32 mouse cellular contexts compared by ENCODE assay signal in the genomic region with DNA sequence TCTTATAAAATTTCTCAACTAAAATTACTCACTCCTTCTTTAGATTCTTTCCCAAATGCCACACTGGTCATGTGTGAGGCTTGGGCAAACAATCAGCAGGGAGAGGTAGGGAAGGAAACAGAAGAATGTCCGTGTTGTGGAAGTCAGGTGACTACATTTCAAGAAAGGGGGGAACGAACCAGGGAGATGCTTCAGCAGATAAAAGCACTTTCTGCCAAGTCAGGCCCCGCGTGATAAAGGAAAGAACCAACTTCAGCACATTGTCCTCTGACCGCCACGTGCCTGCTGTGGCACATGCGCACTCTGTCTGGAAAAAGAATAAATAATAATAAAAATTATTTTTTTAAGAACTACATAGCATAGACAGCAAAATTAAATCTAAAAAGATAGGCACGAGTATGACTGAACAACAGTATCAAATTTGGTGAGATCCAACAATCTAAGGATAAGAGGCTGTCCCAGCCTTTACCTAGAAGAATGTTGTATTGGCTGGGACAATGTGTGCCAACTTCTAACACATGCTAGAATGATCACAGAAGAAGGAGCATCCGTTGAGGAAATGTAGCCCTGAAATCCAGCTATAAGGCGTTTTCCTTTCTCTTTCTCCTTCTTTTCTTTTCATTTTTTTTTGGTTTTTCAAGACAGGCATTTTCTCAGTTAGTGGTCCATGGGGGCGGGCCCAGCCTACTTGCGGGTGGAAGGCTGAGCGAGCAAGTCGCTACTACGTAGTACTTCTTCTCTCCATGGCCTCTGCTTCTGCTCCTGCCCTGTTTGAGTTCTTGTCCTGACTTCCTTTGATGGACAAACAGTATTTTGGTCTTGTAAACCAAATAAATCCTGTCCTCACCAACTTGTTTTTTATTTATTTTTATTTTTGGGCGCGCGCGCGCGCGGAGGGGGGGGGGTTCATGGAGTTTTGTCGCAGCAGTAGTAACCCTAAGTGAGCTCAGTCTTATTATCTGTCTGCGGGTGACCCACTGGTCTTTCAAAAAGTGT. TPM values are rescaled to one million over a fixed set of nuclear protein-coding genes. Genes with fewer than 3 reads are reported as not detected.
DNase-seq lines count a peak whose midpoint lies in the region; ATAC-seq and TF ChIP-seq lines count a peak whose summit lies in the region.
"Had no signal": no experiment of that assay in that cellular context is flagged by ENCODE, and none has a peak within 500 bp of the region (broad histone marks: within the 10 kb centered on the region; RNA-seq: fewer than 3 reads in every experiment).

No protein-coding gene starts in this region.

- no peak for TF ChIP-seq POLR2A in ES-Bruce4 (IDR thresholded peaks at IDR 0.05; ENCODE audit: insufficient read depth, low read length)
- TF ChIP-seq POLR2A in lung, adult 2 months (IDR thresholded peaks at IDR 0.05; ENCODE audit: borderline replicate concordance, extremely low read depth, low read depth, low read length) = no peak

- H3K9me3 ChIP-seq in intestine, embryonic 15.5 days = no peaks in the 10 kb centered on the region
- H3K9me3 ChIP-seq in intestine, postnatal 0 days (ENCODE audit: control insufficient read depth) = no peaks in the 10 kb centered on the region
- no peaks in the 10 kb centered on the region for H3K9me3 ChIP-seq in ES-Bruce4 (replicated peaks; ENCODE audit: control insufficient read depth, insufficient read depth, low read length, poor library complexity, severe bottlenecking)
- H3K9me3 ChIP-seq in intestine, embryonic 16.5 days (ENCODE audit: control insufficient read depth, low read length) = peaks cover 5% of the 10 kb centered on the region; the same call in 1 of the 2 replicates
- H3K9me3 ChIP-seq in liver, embryonic 11.5 days (ENCODE audit: control insufficient read depth, low read length) = no peaks in the 10 kb centered on the region
- H3K9me3 ChIP-seq: embryonic facial prominence, embryonic 12.5 days; forebrain, embryonic 15.5 days; stomach, embryonic 15.5 days had no signal

- TF ChIP-seq CTCF in intestine, postnatal 0 days (IDR thresholded peaks at IDR 0.05; ENCODE audit: low read depth) = no peak
- no peak for TF ChIP-seq CTCF in ES-Bruce4 (IDR thresholded peaks at IDR 0.05; ENCODE audit: low read depth, low read length)
- no peak for TF ChIP-seq CTCF in lung, adult 2 months (IDR thresholded peaks at IDR 0.05; ENCODE audit: insufficient read depth, low read length)

- H3K36me3 ChIP-seq in intestine, embryonic 15.5 days = no peaks in the 10 kb centered on the region
- H3K36me3 ChIP-seq in intestine, postnatal 0 days (ENCODE audit: control insufficient read depth, insufficient read depth) = no peaks in the 10 kb centered on the region
- peaks cover 34% of the 10 kb centered on the region for H3K36me3 ChIP-seq in ES-Bruce4 (ENCODE audit: control insufficient read depth, insufficient read depth, low read length, poor library complexity, severe bottlenecking)
- H3K36me3 ChIP-seq in intestine, embryonic 16.5 days (ENCODE audit: control insufficient read depth, insufficient read depth, low read length) = no peaks in the 10 kb centered on the region
- H3K36me3 ChIP-seq in liver, embryonic 11.5 days (ENCODE audit: control insufficient read depth, insufficient read depth, low read length) = no peaks in the 10 kb centered on the region
- H3K36me3 ChIP-seq: embryonic facial prominence, embryonic 12.5 days; forebrain, embryonic 10.5 days; forebrain, embryonic 15.5 days; hindbrain, embryonic 12.5 days; limb, embryonic 12.5 days; stomach, embryonic 15.5 days had no signal

- peak; percentile 48 for DNase-seq in MEL-GATA-1-ER (ENCODE audit: extremely low read depth, low read depth)
- DNase-seq in lung, adult 2 months = no peak
- no peak for DNase-seq in liver, embryonic 11.5 days (ENCODE audit: low spot score)
- no peak for DNase-seq in adrenal gland, postnatal 4 days (ENCODE audit: low spot score in 2 of 2)
- DNase-seq: adrenal gland, postnatal 25 days; cerebellum, adult 2 months; cerebellum, postnatal 36 days; embryo, embryonic 11 days; gastrocnemius, adult 2 months; gastrocnemius, postnatal 36 days; heart, adult 18-20 months; heart, postnatal 36 days; kidney, adult 18-20 months; kidney, postnatal 36 days; lung, postnatal 4 days; right cerebral cortex, postnatal 25 days; thymus, postnatal 4 days had no signal

- no peak overlapping the region for H3K27ac ChIP-seq in intestine, embryonic 15.5 days
- H3K27ac ChIP-seq in intestine, postnatal 0 days (ENCODE audit: low read depth, low read length) = no peak overlapping the region
- peak overlapping the region; percentile 55; the same call in 1 of the 2 replicates for H3K27ac ChIP-seq in ES-Bruce4 (ENCODE audit: insufficient read depth, low read length)
- H3K27ac ChIP-seq in intestine, embryonic 16.5 days (ENCODE audit: low read length) = peak overlapping the region; percentile 59; the same call in 1 of the 2 replicates
- H3K27ac ChIP-seq in liver, embryonic 11.5 days (ENCODE audit: low read depth, low read length) = no peak overlapping the region
- H3K27ac ChIP-seq: embryonic facial prominence, embryonic 12.5 days; forebrain, embryonic 10.5 days; forebrain, embryonic 15.5 days; gastrocnemius, adult 2 months; hindbrain, embryonic 12.5 days; hindbrain, postnatal 0 days; layer of hippocampus, adult 2 months; left cerebral cortex, adult 2 months; limb, embryonic 12.5 days; stomach, embryonic 15.5 days had no signal

- ATAC-seq in intestine, embryonic 15.5 days = peak; percentile 42; the same call in 1 of the 2 replicates
- ATAC-seq in intestine, postnatal 0 days = no peak
- peak; percentile 20; the same call in 1 of the 2 replicates for ATAC-seq in intestine, embryonic 16.5 days
- no peak for ATAC-seq in liver, embryonic 11.5 days (replicated peaks; ENCODE audit: low FRiP score)
- ATAC-seq: forebrain, embryonic 15.5 days; hindbrain, postnatal 0 days; midbrain, embryonic 16.5 days had no signal

- no peak overlapping the region for H3K4me2 ChIP-seq in intestine, embryonic 15.5 days (replicated peaks)
- no peak overlapping the region for H3K4me2 ChIP-seq in intestine, postnatal 0 days (replicated peaks; ENCODE audit: low read depth)
- no peak overlapping the region for H3K4me2 ChIP-seq in intestine, embryonic 16.5 days (ENCODE audit: low read depth, low read length)
- no peak overlapping the region for H3K4me2 ChIP-seq in liver, embryonic 11.5 days
- H3K4me2 ChIP-seq: embryonic facial prominence, embryonic 12.5 days; forebrain, embryonic 15.5 days; heart, embryonic 11.5 days; hindbrain, embryonic 12.5 days; limb, embryonic 12.5 days; stomach, embryonic 15.5 days had no signal

- WGBS in intestine, embryonic 15.5 days = 85% methylated on average over 24 of the region's 24 CpGs
- WGBS in intestine, postnatal 0 days = 78% methylated on average over 24 of the region's 24 CpGs
- 87% methylated on average over 24 of the region's 24 CpGs for WGBS in intestine, embryonic 16.5 days
- WGBS in lung, adult 2 months = 85% methylated on average over 24 of the region's 24 CpGs
- WGBS in liver, embryonic 11.5 days = 83% methylated on average over 24 of the region's 24 CpGs

- TF ChIP-seq EP300 in ES-Bruce4 (IDR thresholded peaks at IDR 0.05; ENCODE audit: insufficient read depth, low read depth, low read length) = no peak

- H3K9ac ChIP-seq in intestine, embryonic 15.5 days = no peak overlapping the region
- H3K9ac ChIP-seq in intestine, postnatal 0 days (ENCODE audit: low read depth, low read length) = no peak overlapping the region
- H3K9ac ChIP-seq in ES-Bruce4 (ENCODE audit: low read depth, poor library complexity, severe bottlenecking) = peak overlapping the region; percentile 82
- H3K9ac ChIP-seq in intestine, embryonic 16.5 days (ENCODE audit: low read depth, low read length) = no peak overlapping the region
- H3K9ac ChIP-seq in liver, embryonic 11.5 days (ENCODE audit: low read depth, low read length) = no peak overlapping the region
- H3K9ac ChIP-seq: embryonic facial prominence, embryonic 12.5 days; forebrain, embryonic 15.5 days; hindbrain, embryonic 12.5 days; limb, embryonic 12.5 days; stomach, embryonic 15.5 days had no signal

- H3K4me3 ChIP-seq in intestine, embryonic 15.5 days (replicated peaks) = no peak overlapping the region
- H3K4me3 ChIP-seq in intestine, postnatal 0 days (ENCODE audit: low read depth, low read length) = no peak overlapping the region
- H3K4me3 ChIP-seq in ES-Bruce4 (ENCODE audit: low read depth, low read length) = peak overlapping the region; percentile 62
- no peak overlapping the region for H3K4me3 ChIP-seq in intestine, embryonic 16.5 days (ENCODE audit: low read length)
- no peak overlapping the region for H3K4me3 ChIP-seq in lung, adult 2 months (replicated peaks; ENCODE audit: extremely low read depth, low read depth, low read length)
- H3K4me3 ChIP-seq in liver, embryonic 11.5 days (ENCODE audit: low read depth, low read length) = no peak overlapping the region
- H3K4me3 ChIP-seq: embryonic facial prominence, embryonic 12.5 days; forebrain, embryonic 10.5 days; forebrain, embryonic 15.5 days; gastrocnemius, adult 2 months; hindbrain, embryonic 12.5 days; layer of hippocampus, adult 2 months; left cerebral cortex, adult 2 months; limb, embryonic 12.5 days; stomach, embryonic 15.5 days had no signal

- no peaks in the 10 kb centered on the region for H3K27me3 ChIP-seq in intestine, embryonic 15.5 days (replicated peaks)
- no peaks in the 10 kb centered on the region for H3K27me3 ChIP-seq in intestine, postnatal 0 days (replicated peaks; ENCODE audit: control insufficient read depth, insufficient read depth, low read length)
- no peaks in the 10 kb centered on the region for H3K27me3 ChIP-seq in ES-Bruce4 (ENCODE audit: control insufficient read depth, insufficient read depth, low read length, poor library complexity, severe bottlenecking)
- H3K27me3 ChIP-seq in intestine, embryonic 16.5 days (replicated peaks; ENCODE audit: control insufficient read depth, insufficient read depth, low read length) = no peaks in the 10 kb centered on the region
- H3K27me3 ChIP-seq in liver, embryonic 11.5 days (replicated peaks; ENCODE audit: control insufficient read depth, insufficient read depth, low read length) = no peaks in the 10 kb centered on the region
- H3K27me3 ChIP-seq: embryonic facial prominence, embryonic 12.5 days; forebrain, embryonic 15.5 days; hindbrain, embryonic 12.5 days; limb, embryonic 12.5 days; stomach, embryonic 15.5 days had no signal

- H3K4me1 ChIP-seq in intestine, embryonic 15.5 days (replicated peaks) = no peaks in the 10 kb centered on the region
- no peaks in the 10 kb centered on the region for H3K4me1 ChIP-seq in intestine, postnatal 0 days (replicated peaks; ENCODE audit: control insufficient read depth, insufficient read depth, low read length)
- H3K4me1 ChIP-seq in ES-Bruce4 (ENCODE audit: control insufficient read depth, insufficient read depth, low read length) = no peaks in the 10 kb centered on the region
- peaks cover 4% of the 10 kb centered on the region; the same call in 1 of the 2 replicates for H3K4me1 ChIP-seq in intestine, embryonic 16.5 days (ENCODE audit: control insufficient read depth, insufficient read depth, low read length)
- no peaks in the 10 kb centered on the region for H3K4me1 ChIP-seq in lung, adult 2 months (ENCODE audit: control insufficient read depth, insufficient read depth, low read length)
- peaks cover 15% of the 10 kb centered on the region for H3K4me1 ChIP-seq in liver, embryonic 11.5 days (replicated peaks; ENCODE audit: control insufficient read depth, insufficient read depth, low read length)
- H3K4me1 ChIP-seq: embryonic facial prominence, embryonic 12.5 days; forebrain, embryonic 10.5 days; forebrain, embryonic 15.5 days; hindbrain, embryonic 12.5 days; limb, embryonic 12.5 days; stomach, embryonic 15.5 days had no signal

RNA-seq across cellular contexts. Expression of gene Jade1, which starts 0.8 kb away (rescaled TPM):
- 21.8 and 24.1 TPM in 2 replicates for polyA plus RNA-seq in intestine, embryonic 15.5 days (2015; fragmentation: Nextera tagmentation; extraction: Ambion mirVana)
- 15.3 and 18.4 TPM in 2 replicates for polyA plus RNA-seq in intestine, postnatal 0 days (2015; fragmentation: Nextera tagmentation; extraction: Ambion mirVana)
- 179 and 201 TPM in 2 replicates for polyA plus RNA-seq in ES-Bruce4 (2011; ENCODE audit: insufficient read depth, insufficient read length, low read depth, missing spikeins)
- polyA plus RNA-seq in intestine, embryonic 16.5 days (2015; fragmentation: Nextera tagmentation; extraction: Ambion mirVana) = 14.8 and 16.9 TPM in 2 replicates
- polyA plus RNA-seq in lung, adult 2 months (2012; rRNA removed) = 13.2 and 14.3 TPM in 2 replicates
- polyA plus RNA-seq in liver, embryonic 11.5 days (2014; fragmentation: Nextera tagmentation; extraction: Ambion mirVana) = 16.7 and 18.6 TPM in 2 replicates
- total RNA-seq in adrenal gland, postnatal 4 days (2021) = 10 to 100 TPM; 57.5 to 59.7 TPM

Comparison
In these comparisons a context has a peak if more than half of its experiments do, and no peak if none do; other contexts are left out.
1. ATAC-seq: peak in intestine, embryonic 15.5 days (single experiment) and intestine, embryonic 16.5 days (single experiment); none in intestine, postnatal 0 days (single experiment) and liver, embryonic 11.5 days (single experiment).
2. H3K27ac ChIP-seq: peak in ES-Bruce4 (single experiment) and intestine, embryonic 16.5 days (single experiment); none in intestine, embryonic 15.5 days (single experiment), intestine, postnatal 0 days (single experiment) and liver, embryonic 11.5 days (single experiment).